Mouse (Mus musculus): Measurements from ENCODE around the gene Pald1. TPM values are rescaled to one million over a fixed set of nuclear protein-coding genes. Genes with fewer than 3 reads are reported as not detected.

The Pald1 gene
- polyA plus RNA-seq, 1 experiment, result 36.0 TPM

GRCm38 (mm10) chr10:61296713-61297445, 86.5 kb downstream of the Pald1 start:
- H3K4me1 ChIP-seq (ENCODE audit: control insufficient read depth, insufficient read depth, low read length), result no peaks in the 10 kb centered on the region
- H3K27ac ChIP-seq (ENCODE audit: insufficient read depth, low read length), result no peak overlapping the region
- no peak overlapping the region for H3K4me3 ChIP-seq (ENCODE audit: low read depth, low read length)
- no peak for TF ChIP-seq POLR2A (IDR thresholded peaks at IDR 0.05; ENCODE audit: insufficient read depth, low read length)
- TF ChIP-seq CTCF (IDR thresholded peaks at IDR 0.05; ENCODE audit: low read depth, low read length), result no peak
- no peak for TF ChIP-seq EP300 (IDR thresholded peaks at IDR 0.05; ENCODE audit: insufficient read depth, low read depth, low read length)
- no peak overlapping the region for H3K9ac ChIP-seq (ENCODE audit: low read depth, poor library complexity, severe bottlenecking)
- H3K36me3 ChIP-seq (ENCODE audit: control insufficient read depth, insufficient read depth, low read length, poor library complexity, severe bottlenecking), result no peaks in the 10 kb centered on the region
- no peaks in the 10 kb centered on the region for H3K9me3 ChIP-seq (replicated peaks; ENCODE audit: control insufficient read depth, insufficient read depth, low read length, poor library complexity, severe bottlenecking)
- H3K27me3 ChIP-seq (ENCODE audit: control insufficient read depth, insufficient read depth, low read length, poor library complexity, severe bottlenecking), result no peaks in the 10 kb centered on the region

GRCm38 (mm10) chr10:61294242-61294641, 89.1 kb downstream of the Pald1 start:
- no peak overlapping the region for H3K27ac ChIP-seq (ENCODE audit: insufficient read depth, low read length)
- TF ChIP-seq CTCF (IDR thresholded peaks at IDR 0.05; ENCODE audit: low read depth, low read length), result no peak
- TF ChIP-seq EP300 (IDR thresholded peaks at IDR 0.05; ENCODE audit: insufficient read depth, low read depth, low read length), result no peak
- TF ChIP-seq POLR2A (IDR thresholded peaks at IDR 0.05; ENCODE audit: insufficient read depth, low read length), result no peak
- H3K27me3 ChIP-seq (ENCODE audit: control insufficient read depth, insufficient read depth, low read length, poor library complexity, severe bottlenecking), result no peaks in the 10 kb centered on the region
- H3K4me3 ChIP-seq (ENCODE audit: low read depth, low read length), result no peak overlapping the region
- H3K36me3 ChIP-seq (ENCODE audit: control insufficient read depth, insufficient read depth, low read length, poor library complexity, severe bottlenecking), result no peaks in the 10 kb centered on the region
- no peaks in the 10 kb centered on the region for H3K4me1 ChIP-seq (ENCODE audit: control insufficient read depth, insufficient read depth, low read length)
- H3K9me3 ChIP-seq (replicated peaks; ENCODE audit: control insufficient read depth, insufficient read depth, low read length, poor library complexity, severe bottlenecking), result no peaks in the 10 kb centered on the region
- no peak overlapping the region for H3K9ac ChIP-seq (ENCODE audit: low read depth, poor library complexity, severe bottlenecking)

GRCm38 (mm10) chr10:61290479-61290878, 92.9 kb downstream of the Pald1 start:
- Histone ChIP-seq H3K9ac (ENCODE audit: low read depth, poor library complexity, severe bottlenecking) (no peak overlapping the region), H3K9me3 (replicated peaks; ENCODE audit: control insufficient read depth, insufficient read depth, low read length, poor library complexity, severe bottlenecking) (no peaks in the 10 kb centered on the region), H3K27me3 (ENCODE audit: control insufficient read depth, insufficient read depth, low read length, poor library complexity, severe bottlenecking) (no peaks in the 10 kb centered on the region), H3K36me3 (ENCODE audit: control insufficient read depth, insufficient read depth, low read length, poor library complexity, severe bottlenecking) (no peaks in the 10 kb centered on the region), H3K27ac (ENCODE audit: insufficient read depth, low read length) (no peak overlapping the region), H3K4me3 (ENCODE audit: low read depth, low read length) (no peak overlapping the region), H3K4me1 (ENCODE audit: control insufficient read depth, insufficient read depth, low read length) (peaks cover 2% of the 10 kb centered on the region)
- TF ChIP-seq CTCF (IDR thresholded peaks at IDR 0.05; ENCODE audit: low read depth, low read length), result no peak
- no peak for TF ChIP-seq POLR2A (IDR thresholded peaks at IDR 0.05; ENCODE audit: insufficient read depth, low read length)
- TF ChIP-seq EP300 (IDR thresholded peaks at IDR 0.05; ENCODE audit: insufficient read depth, low read depth, low read length), result no peak

GRCm38 (mm10) chr10:61290016-61290415, 93.3 kb downstream of the Pald1 start:
- H3K4me1 ChIP-seq (ENCODE audit: control insufficient read depth, insufficient read depth, low read length), result peaks cover 2% of the 10 kb centered on the region
- no peaks in the 10 kb centered on the region for H3K36me3 ChIP-seq (ENCODE audit: control insufficient read depth, insufficient read depth, low read length, poor library complexity, severe bottlenecking)
- no peaks in the 10 kb centered on the region for H3K9me3 ChIP-seq (replicated peaks; ENCODE audit: control insufficient read depth, insufficient read depth, low read length, poor library complexity, severe bottlenecking)
- no peak overlapping the region for H3K27ac ChIP-seq (ENCODE audit: insufficient read depth, low read length)
- no peak for TF ChIP-seq POLR2A (IDR thresholded peaks at IDR 0.05; ENCODE audit: insufficient read depth, low read length)
- TF ChIP-seq EP300 (IDR thresholded peaks at IDR 0.05; ENCODE audit: insufficient read depth, low read depth, low read length), result no peak
- no peak for TF ChIP-seq CTCF (IDR thresholded peaks at IDR 0.05; ENCODE audit: low read depth, low read length)
- no peak overlapping the region for H3K9ac ChIP-seq (ENCODE audit: low read depth, poor library complexity, severe bottlenecking)
- H3K4me3 ChIP-seq (ENCODE audit: low read depth, low read length), result no peak overlapping the region
- no peaks in the 10 kb centered on the region for H3K27me3 ChIP-seq (ENCODE audit: control insufficient read depth, insufficient read depth, low read length, poor library complexity, severe bottlenecking)

- Histone ChIP-seq H3K27me3 (ENCODE audit: control insufficient read depth, insufficient read depth, low read length, poor library complexity, severe bottlenecking) (no peaks in the 10 kb centered on the region), H3K4me1 (ENCODE audit: control insufficient read depth, insufficient read depth, low read length) (peaks cover 2% of the 10 kb centered on the region), H3K27ac (ENCODE audit: insufficient read depth, low read length) (no peak overlapping the region), H3K36me3 (ENCODE audit: control insufficient read depth, insufficient read depth, low read length, poor library complexity, severe bottlenecking) (no peaks in the 10 kb centered on the region), H3K9me3 (replicated peaks; ENCODE audit: control insufficient read depth, insufficient read depth, low read length, poor library complexity, severe bottlenecking) (no peaks in the 10 kb centered on the region), H3K4me3 (ENCODE audit: low read depth, low read length) (no peak overlapping the region), H3K9ac (ENCODE audit: low read depth, poor library complexity, severe bottlenecking) (no peak overlapping the region)
- TF ChIP-seq POLR2A (IDR thresholded peaks at IDR 0.05; ENCODE audit: insufficient read depth, low read length), result no peak
- TF ChIP-seq EP300 (IDR thresholded peaks at IDR 0.05; ENCODE audit: insufficient read depth, low read depth, low read length), result no peak
- no peak for TF ChIP-seq CTCF (IDR thresholded peaks at IDR 0.05; ENCODE audit: low read depth, low read length)
These were observed 97.1 kb downstream of the Pald1 start for GRCm38 (mm10) chr10:61286246-61286645.

GRCm38 (mm10) chr10:61285271-61285670, 98.1 kb downstream of the Pald1 start:
- TF ChIP-seq CTCF (IDR thresholded peaks at IDR 0.05; ENCODE audit: low read depth, low read length), result no peak
- TF ChIP-seq EP300 (IDR thresholded peaks at IDR 0.05; ENCODE audit: insufficient read depth, low read depth, low read length), result no peak
- no peak for TF ChIP-seq POLR2A (IDR thresholded peaks at IDR 0.05; ENCODE audit: insufficient read depth, low read length)
- peaks cover 2% of the 10 kb centered on the region for H3K4me1 ChIP-seq (ENCODE audit: control insufficient read depth, insufficient read depth, low read length)
- no peak overlapping the region for H3K9ac ChIP-seq (ENCODE audit: low read depth, poor library complexity, severe bottlenecking)
- no peaks in the 10 kb centered on the region for H3K27me3 ChIP-seq (ENCODE audit: control insufficient read depth, insufficient read depth, low read length, poor library complexity, severe bottlenecking)
- no peak overlapping the region for H3K4me3 ChIP-seq (ENCODE audit: low read depth, low read length)
- H3K27ac ChIP-seq (ENCODE audit: insufficient read depth, low read length), result no peak overlapping the region
- H3K9me3 ChIP-seq (replicated peaks; ENCODE audit: control insufficient read depth, insufficient read depth, low read length, poor library complexity, severe bottlenecking), result no peaks in the 10 kb centered on the region
- no peaks in the 10 kb centered on the region for H3K36me3 ChIP-seq (ENCODE audit: control insufficient read depth, insufficient read depth, low read length, poor library complexity, severe bottlenecking)

All from ES-Bruce4 (cell line).